8 mouse cellular contexts compared by ENCODE assay signal in the genomic region with DNA sequence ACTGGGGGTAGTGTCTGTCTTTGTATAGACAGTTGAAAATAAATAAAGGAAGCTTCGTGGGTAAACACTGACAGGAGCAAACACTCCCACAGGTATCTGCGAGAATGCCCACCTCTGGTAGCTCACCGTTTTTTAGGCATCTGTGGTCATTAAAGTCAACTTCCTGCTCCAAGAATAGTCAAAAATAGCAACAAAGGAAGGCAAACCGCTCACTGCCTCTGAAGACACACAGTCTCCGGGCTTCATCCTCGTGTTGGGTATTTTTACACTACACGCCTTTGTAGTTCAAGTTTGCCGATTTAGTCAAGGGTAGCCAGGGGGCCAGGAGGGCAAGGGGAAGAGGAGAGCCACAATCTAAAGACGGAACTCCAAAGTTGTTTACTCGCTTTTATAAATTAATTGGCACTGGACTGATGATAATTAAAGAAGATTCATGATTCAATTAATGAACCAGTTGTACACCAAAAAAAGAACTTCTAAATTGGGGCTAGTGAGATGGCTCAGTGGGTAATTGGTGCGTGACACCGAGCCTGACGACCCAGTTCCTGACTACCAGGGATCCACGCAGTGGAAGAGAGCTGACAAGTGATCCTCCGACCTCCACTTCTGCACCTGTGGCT. TPM values are rescaled to one million over a fixed set of nuclear protein-coding genes. Genes with fewer than 3 reads are reported as not detected.
DNase-seq lines count a peak whose midpoint lies in the region; ATAC-seq and TF ChIP-seq lines count a peak whose summit lies in the region.

No protein-coding gene starts in this region.

- no peak for ATAC-seq in kidney, embryonic 15.5 days (replicated peaks; ENCODE audit: low FRiP score)
- no peak for ATAC-seq in limb, embryonic 12.5 days (ENCODE audit: insufficient number of reproducible peaks, insufficient read depth, low FRiP score, low TSS enrichment, low read depth)
- no peak for ATAC-seq in forebrain, postnatal 0 days

- no peak overlapping the region for H3K4me3 ChIP-seq in kidney, embryonic 15.5 days (replicated peaks)
- H3K4me3 ChIP-seq in limb, embryonic 12.5 days (replicated peaks), result no peak overlapping the region
- no peak overlapping the region for H3K4me3 ChIP-seq in forebrain, postnatal 0 days (ENCODE audit: low read depth, low read length)

- peak overlapping the region; percentile 67 for H3K27ac ChIP-seq in kidney, embryonic 15.5 days
- H3K27ac ChIP-seq in limb, embryonic 12.5 days, result peak overlapping the region; percentile 68
- H3K27ac ChIP-seq in forebrain, postnatal 0 days (ENCODE audit: low read depth, low read length), result no peak overlapping the region

- no peak overlapping the region for H3K9ac ChIP-seq in kidney, embryonic 15.5 days
- no peak overlapping the region for H3K9ac ChIP-seq in limb, embryonic 12.5 days (replicated peaks)
- H3K9ac ChIP-seq in forebrain, postnatal 0 days, result no peak overlapping the region

- H3K4me2 ChIP-seq in kidney, embryonic 15.5 days, result peak overlapping the region; percentile 38
- H3K4me2 ChIP-seq in limb, embryonic 12.5 days, result no peak overlapping the region
- H3K4me2 ChIP-seq in forebrain, postnatal 0 days (ENCODE audit: low read depth), result no peak overlapping the region

- H3K36me3 ChIP-seq in kidney, embryonic 15.5 days, result no peaks in the 10 kb centered on the region
- 0 out of 2 replicates have a peak, but pooled peaks cover 3% of the 10 kb centered on the region for H3K36me3 ChIP-seq in limb, embryonic 12.5 days
- H3K36me3 ChIP-seq in forebrain, postnatal 0 days (ENCODE audit: insufficient read depth), result no peaks in the 10 kb centered on the region

- TF ChIP-seq CTCF in forebrain, postnatal 0 days (IDR thresholded peaks at IDR 0.05; ENCODE audit: low read depth), result no peak

- 17% methylated on average over 15 of the region's 15 CpGs for WGBS in kidney, embryonic 15.5 days
- WGBS in limb, embryonic 12.5 days, result 47% methylated on average over 15 of the region's 15 CpGs
- 46% methylated on average over 15 of the region's 15 CpGs for WGBS in forebrain, postnatal 0 days

- no peaks in the 10 kb centered on the region for H3K9me3 ChIP-seq in kidney, embryonic 15.5 days (replicated peaks)
- no peaks in the 10 kb centered on the region for H3K9me3 ChIP-seq in limb, embryonic 12.5 days
- H3K9me3 ChIP-seq in forebrain, postnatal 0 days (ENCODE audit: low read length), result no peaks in the 10 kb centered on the region

- H3K4me1 ChIP-seq in kidney, embryonic 15.5 days, result peaks cover 96% of the 10 kb centered on the region
- peaks cover 92% of the 10 kb centered on the region for H3K4me1 ChIP-seq in limb, embryonic 12.5 days (replicated peaks)
- peaks cover 6% of the 10 kb centered on the region; the same call in 1 of the 2 replicates for H3K4me1 ChIP-seq in forebrain, postnatal 0 days (ENCODE audit: insufficient read depth)

- H3K27me3 ChIP-seq in kidney, embryonic 15.5 days, result no peaks in the 10 kb centered on the region
- no peaks in the 10 kb centered on the region for H3K27me3 ChIP-seq in limb, embryonic 12.5 days
- no peaks in the 10 kb centered on the region for H3K27me3 ChIP-seq in forebrain, postnatal 0 days (ENCODE audit: insufficient read depth, low read length)

- DNase-seq in kidney, postnatal 10 days, result no peak
- DNase-seq in 416B (ENCODE audit: low read depth), result peak; percentile 33
- peak; percentile 42 to 47 for DNase-seq in B cell, adult 2 months
- DNase-seq in testis, postnatal 14 days (ENCODE audit: low spot score), result no peak
- no peak for DNase-seq in spleen, adult 12 weeks (ENCODE audit: low spot score)
- no peak for DNase-seq in forebrain, postnatal 0 days

RNA-seq across cellular contexts. Expression of gene Smad3, which starts 8.4 kb away (rescaled TPM):
- polyA plus RNA-seq in kidney, embryonic 15.5 days (2015; fragmentation: Nextera tagmentation; extraction: Ambion mirVana), result 25.0 and 26.5 TPM in 2 replicates
- 39.9 and 43.4 TPM in 2 replicates for polyA plus RNA-seq in limb, embryonic 12.5 days (2016; fragmentation: Nextera tagmentation; extraction: Ambion mirVana)
- total RNA-seq in forebrain, postnatal 0 days (2014; rRNA removed), result 16.0 and 17.6 TPM in 2 replicates
- 5.0 and 5.5 TPM in 2 replicates for polyA plus RNA-seq in forebrain, postnatal 0 days (2015; fragmentation: Nextera tagmentation; extraction: Ambion mirVana)

Comparison
In these comparisons a context has a peak if more than half of its experiments do, and no peak if none do; other contexts are left out.
1. DNase-seq: peak in 416B (single experiment) and B cell, adult 2 months (2 of 2); none in kidney, postnatal 10 days (single experiment), testis, postnatal 14 days (single experiment), spleen, adult 12 weeks (single experiment) and forebrain, postnatal 0 days (single experiment).